Mouse (Mus musculus) limb, embryonic 14.5 days (tissue): Measurements from ENCODE around the gene Mpzl1. TPM values are rescaled to one million over a fixed set of nuclear protein-coding genes. Genes with fewer than 3 reads are reported as not detected.

Experiments
- ATAC-seq: fragments of 200-750 bp; cut with Nextera tagmentation; 2 replicates; pipeline ENCODE4 v1.8.0; 2017; ENCODE audit warnings: low read depth, moderate number of reproducible peaks, moderate TSS enrichment; ENCODE audit not compliant: low FRiP score
- DNase-seq: peaks from one replicate; pipeline ENCODE4 v3.0.0-alpha.2; 2015; ENCODE audit warnings: low spot score
- H3K27ac ChIP-seq: fragments of 300-500 bp; sonication (generic); replicated peaks from 2 replicates; pipeline ENCODE4 v1.5.1; 2014; ENCODE audit warnings: low read depth, mild to moderate bottlenecking, low read length, moderate library complexity, mixed read lengths
- H3K27me3 ChIP-seq: fragments of 300-500 bp; sonication (generic); 2 replicates; pipeline ENCODE4 v1.6.1; 2014; ENCODE audit warnings: low read length, mixed read lengths; ENCODE audit not compliant: control insufficient read depth, insufficient read depth
- H3K36me3 ChIP-seq: fragments of 300-500 bp; sonication (generic); 2 replicates; pipeline ENCODE4 v1.6.1; 2014; ENCODE audit warnings: mild to moderate bottlenecking, low read length, moderate library complexity, mixed read lengths; ENCODE audit not compliant: control insufficient read depth, insufficient read depth
- H3K4me1 ChIP-seq: fragments of 300-500 bp; sonication (generic); 2 replicates; pipeline ENCODE4 v1.6.1; 2014; ENCODE audit warnings: antibody characterized with exemption, low read length, mixed read lengths; ENCODE audit not compliant: control insufficient read depth, insufficient read depth
- H3K4me2 ChIP-seq: fragments of 300-500 bp; sonication (generic); replicated peaks from 2 replicates; pipeline ENCODE4 v1.6.1; 2014; ENCODE audit warnings: low read depth, mild to moderate bottlenecking, low read length, moderate library complexity; ENCODE audit not compliant: severe bottlenecking
- H3K4me3 ChIP-seq: fragments of 300-500 bp; sonication (generic); replicated peaks from 2 replicates; pipeline ENCODE4 v1.5.1; 2014; ENCODE audit warnings: low read length
- H3K9ac ChIP-seq: fragments of 300-500 bp; sonication (generic); 2 replicates; pipeline ENCODE4 v1.6.1; 2014; ENCODE audit warnings: mild to moderate bottlenecking, low read depth, low read length, moderate library complexity; ENCODE audit not compliant: severe bottlenecking
- H3K9me3 ChIP-seq: fragments of 300-500 bp; sonication (generic); 2 replicates; pipeline ENCODE4 v1.6.1; 2016; ENCODE audit warnings: low read length; ENCODE audit not compliant: control insufficient read depth
- POLR2A ChIP-seq: fragments of 200-500 bp; IDR thresholded peaks from 2 replicates; pipeline ENCODE4 v1.8.0; 2012; ENCODE audit warnings: inconsistent platforms, mild to moderate bottlenecking, moderate library complexity, borderline replicate concordance; ENCODE audit not compliant: insufficient read depth, insufficient read length; ENCODE audit errors: extremely low read depth
- WGBS: fragments of 180-500 bp; shearing (Covaris S2); extraction: QIAGEN DNeasy Blood & Tissue Kit; methylation state at CpG from one replicate; pipeline ENCODE4 v1.1.7; 2014; 5-methylcytosine and 5-hydroxymethylcytosine counted together
- polyA plus RNA-seq, 2 experiments: library from polyadenylated mRNA; depleted of rRNA in 1 of 2; stranded (reverse) in 1 of 2; unstranded in 1 of 2; fragments of >200 nt; fragmentation: Nextera tagmentation in 1 of 2; extraction: Ambion mirVana in 1 of 2; gene quantifications; 2 replicates each; pipeline versions ENCODE4 v1.2.1 to v1.2.3; 2012 to 2014

The Mpzl1 gene
- polyA plus RNA-seq, 2 experiments = 192 to 196 TPM

- no peaks in the 10 kb centered on the region for H3K4me1 ChIP-seq
- H3K36me3 ChIP-seq = peaks cover 10% of the 10 kb centered on the region
- ATAC-seq (no peak), DNase-seq (no peak)
- TF ChIP-seq POLR2A = no peak
- H3K4me3 ChIP-seq = no peak overlapping the region
- 76% methylated on average over 14 of the region's 14 CpGs for WGBS
- no peaks in the 10 kb centered on the region for H3K9me3 ChIP-seq
- no peaks in the 10 kb centered on the region for H3K27me3 ChIP-seq
- H3K4me2 ChIP-seq = no peak overlapping the region
- H3K9ac ChIP-seq = no peak overlapping the region
- no peak overlapping the region for H3K27ac ChIP-seq
Observed at GRCm38 (mm10) chr1:165655482-165655881, 21.1 kb upstream of the Mpzl1 start.

- DNase-seq = no peak
- TF ChIP-seq POLR2A = no peak
- H3K4me3 ChIP-seq = no peak overlapping the region
- no peak overlapping the region for H3K27ac ChIP-seq
- H3K9me3 ChIP-seq = no peaks in the 10 kb centered on the region
- 80% methylated on average over 6 of the region's 6 CpGs for WGBS
- no peaks in the 10 kb centered on the region for H3K27me3 ChIP-seq
- no peak for ATAC-seq
- no peaks in the 10 kb centered on the region for H3K4me1 ChIP-seq
- H3K4me2 ChIP-seq = no peak overlapping the region
- H3K36me3 ChIP-seq = peaks cover 10% of the 10 kb centered on the region
- H3K9ac ChIP-seq = no peak overlapping the region
Observed at GRCm38 (mm10) chr1:165655022-165655421, 20.7 kb upstream of the Mpzl1 start.

GRCm38 (mm10) chr1:165653126-165653885, 19.0 kb upstream of the Mpzl1 start:
- ATAC-seq = no peak

GRCm38 (mm10) chr1:165652507-165652906, 18.2 kb upstream of the Mpzl1 start:
- no peak for DNase-seq
- Histone ChIP-seq H3K9ac (no peak overlapping the region), H3K27ac (no peak overlapping the region), H3K4me2 (no peak overlapping the region), H3K4me3 (no peak overlapping the region), H3K4me1 (no peaks in the 10 kb centered on the region), H3K9me3 (no peaks in the 10 kb centered on the region), H3K36me3 (peaks cover 10% of the 10 kb centered on the region), H3K27me3 (no peaks in the 10 kb centered on the region)
- no peak for TF ChIP-seq POLR2A
- ATAC-seq = no peak
- 72% methylated on average over 2 of the region's 2 CpGs for WGBS

More at GRCm38 (mm10) chr1:165653126-165653885, 19.0 kb upstream of the Mpzl1 start:
- H3K36me3 ChIP-seq = peaks cover 10% of the 10 kb centered on the region
- no peak overlapping the region for H3K27ac ChIP-seq
- WGBS = 79% methylated on average over 14 of the region's 14 CpGs
- H3K4me1 ChIP-seq = no peaks in the 10 kb centered on the region
- no peaks in the 10 kb centered on the region for H3K9me3 ChIP-seq
- no peak for TF ChIP-seq POLR2A
- DNase-seq = no peak
- no peak overlapping the region for H3K9ac ChIP-seq
- no peaks in the 10 kb centered on the region for H3K27me3 ChIP-seq
- no peak overlapping the region for H3K4me3 ChIP-seq
- H3K4me2 ChIP-seq = no peak overlapping the region

- Histone ChIP-seq H3K4me1 (no peaks in the 10 kb centered on the region), H3K4me3 (no peak overlapping the region), H3K27ac (no peak overlapping the region), H3K9ac (no peak overlapping the region), H3K36me3 (peaks cover 10% of the 10 kb centered on the region; the same call in 1 of the 2 replicates), H3K27me3 (no peaks in the 10 kb centered on the region), H3K9me3 (no peaks in the 10 kb centered on the region), H3K4me2 (no peak overlapping the region)
- no peak for TF ChIP-seq POLR2A
- WGBS = 71% methylated on average over 5 of the region's 5 CpGs
- no peak for ATAC-seq
- DNase-seq = no peak
Observed at GRCm38 (mm10) chr1:165651158-165651557, 16.8 kb upstream of the Mpzl1 start.
